Mouse (Mus musculus): Measurements from ENCODE around the gene Celf2. TPM values are rescaled to one million over a fixed set of nuclear protein-coding genes. Genes with fewer than 3 reads are reported as not detected.
A peak's percentile ranks its signal among the peaks of the same experiment; 100 is the strongest.

Celf2 gene
- polyA plus RNA-seq, 1 experiment from 2014 or later = 60.7 TPM

DNA sequence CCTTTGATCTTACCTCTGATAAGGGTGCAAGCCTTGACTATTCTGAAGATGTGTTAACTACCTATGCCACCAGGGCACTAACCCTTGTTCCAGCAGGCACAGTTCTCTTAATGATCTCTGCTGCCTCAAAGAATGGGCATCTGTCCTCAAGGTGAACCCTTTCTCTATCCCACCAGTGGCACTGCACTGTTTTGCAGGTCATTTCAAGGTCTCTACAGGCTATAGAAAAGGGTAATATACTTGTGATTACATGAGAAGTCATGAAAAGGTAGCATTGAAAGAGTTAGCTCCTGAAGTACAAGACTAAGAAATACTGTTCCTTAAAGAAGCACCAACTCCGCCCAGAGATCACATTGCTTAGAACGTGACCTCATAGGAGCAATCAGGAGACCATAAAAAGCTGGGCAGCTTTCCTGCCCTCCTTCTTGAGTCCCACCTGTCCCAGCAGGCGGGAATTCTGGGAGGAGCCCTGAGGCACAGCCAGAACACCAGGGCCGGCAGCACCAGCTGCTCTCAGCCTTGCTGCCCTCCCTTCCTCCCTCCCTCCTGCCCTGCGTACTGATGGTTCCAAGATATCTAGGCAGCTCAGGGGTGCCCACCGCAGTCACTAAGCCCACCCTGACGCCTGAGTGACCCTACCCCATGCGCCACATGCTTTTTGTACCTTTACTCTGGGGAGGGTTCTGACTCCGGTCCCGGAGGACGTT, 788.5 kb downstream of the Celf2 start:
- Histone ChIP-seq H3K36me3 (no peaks in the 10 kb centered on the region), H3K27me3 (no peaks in the 10 kb centered on the region), H3K27ac (peak overlapping the region; percentile 86), H3K4me2 (peak overlapping the region; percentile 80), H3K4me3 (peak overlapping the region; percentile 42), H3K9ac (peak overlapping the region; percentile 33; the same call in 1 of the 2 replicates), H3K4me1 (peaks cover 18% of the 10 kb centered on the region), H3K9me3 (no peaks in the 10 kb centered on the region)
- peak; percentile 70 for ATAC-seq (ENCODE audit: insufficient number of reproducible peaks, low FRiP score, low TSS enrichment, low read depth)
- WGBS = 11% methylated on average over 11 of the region's 11 CpGs

DNA sequence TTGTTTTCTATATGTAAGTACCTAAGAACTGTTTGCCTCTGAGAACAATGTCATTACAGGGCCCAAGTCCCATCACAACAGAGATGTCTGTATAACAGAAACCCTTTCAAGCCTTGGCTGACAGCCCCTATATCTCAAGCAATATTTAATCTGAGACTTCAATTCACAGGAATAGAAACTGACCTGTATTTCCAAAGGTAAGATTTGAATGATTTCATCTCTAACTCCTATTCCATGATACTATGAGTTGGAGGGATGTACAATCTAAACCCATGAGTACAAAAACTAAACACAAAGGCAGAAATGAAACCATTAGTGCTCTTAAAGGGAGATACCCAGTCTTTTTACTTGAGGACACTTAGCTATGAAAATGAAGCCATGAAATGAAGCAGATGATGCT, 790.5 kb downstream of the Celf2 start:
- no peak overlapping the region for H3K4me3 ChIP-seq
- no peaks in the 10 kb centered on the region for H3K27me3 ChIP-seq
- H3K9me3 ChIP-seq = no peaks in the 10 kb centered on the region
- H3K36me3 ChIP-seq = no peaks in the 10 kb centered on the region
- ATAC-seq (ENCODE audit: insufficient number of reproducible peaks, low FRiP score, low TSS enrichment, low read depth) = no peak
- peaks cover 17% of the 10 kb centered on the region for H3K4me1 ChIP-seq
- H3K9ac ChIP-seq = no peak overlapping the region
- H3K27ac ChIP-seq = no peak overlapping the region
- no peak overlapping the region for H3K4me2 ChIP-seq

DNA sequence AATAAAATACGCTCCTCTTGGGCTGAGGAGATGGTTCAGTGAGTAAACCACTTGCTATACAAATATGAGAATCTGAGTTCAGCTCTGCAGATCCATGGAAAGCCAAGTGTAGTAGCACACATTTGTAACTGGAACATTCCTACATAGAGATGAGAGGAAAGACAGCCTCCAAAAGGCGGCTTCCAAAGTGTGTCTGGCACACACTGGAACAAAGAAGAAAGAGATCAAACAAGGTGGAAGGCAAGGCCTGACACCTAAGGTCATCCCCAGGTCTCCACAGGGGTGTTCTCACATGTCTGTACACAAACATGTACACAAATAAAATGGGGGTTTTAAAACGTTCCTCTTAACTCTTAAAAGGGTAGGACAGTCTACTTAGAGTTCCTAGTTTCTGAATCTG, 791.4 kb downstream of the Celf2 start:
- H3K27me3 ChIP-seq = no peaks in the 10 kb centered on the region
- no peak overlapping the region for H3K4me2 ChIP-seq
- H3K36me3 ChIP-seq = no peaks in the 10 kb centered on the region
- no peak for ATAC-seq (ENCODE audit: insufficient number of reproducible peaks, low FRiP score, low TSS enrichment, low read depth)
- H3K4me3 ChIP-seq = no peak overlapping the region
- WGBS = 67% methylated on average over 3 of the region's 3 CpGs
- peaks cover 17% of the 10 kb centered on the region for H3K4me1 ChIP-seq
- H3K9me3 ChIP-seq = no peaks in the 10 kb centered on the region
- no peak overlapping the region for H3K27ac ChIP-seq
- H3K9ac ChIP-seq = no peak overlapping the region

DNA sequence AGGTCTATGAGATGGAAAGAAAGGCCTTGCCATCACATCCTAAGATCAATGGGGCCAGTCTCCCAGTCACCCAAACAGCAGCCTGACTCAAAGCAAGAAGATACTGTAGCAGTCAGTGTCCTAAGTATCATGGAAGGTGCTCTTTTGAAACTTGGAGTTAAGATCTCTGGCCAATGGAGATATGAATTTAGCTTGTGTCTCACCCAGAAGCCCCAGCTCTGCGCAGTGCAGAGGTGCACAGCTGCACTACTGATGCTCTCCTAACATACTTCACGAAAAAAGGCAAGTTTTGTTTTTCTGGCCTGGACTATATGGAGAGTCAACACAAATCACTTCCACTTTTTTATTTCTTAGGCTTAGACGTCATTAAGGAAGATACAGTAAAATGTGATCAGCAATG, 793.8 kb downstream of the Celf2 start:
- WGBS = 90% methylated on average over 3 of the region's 3 CpGs

DNA sequence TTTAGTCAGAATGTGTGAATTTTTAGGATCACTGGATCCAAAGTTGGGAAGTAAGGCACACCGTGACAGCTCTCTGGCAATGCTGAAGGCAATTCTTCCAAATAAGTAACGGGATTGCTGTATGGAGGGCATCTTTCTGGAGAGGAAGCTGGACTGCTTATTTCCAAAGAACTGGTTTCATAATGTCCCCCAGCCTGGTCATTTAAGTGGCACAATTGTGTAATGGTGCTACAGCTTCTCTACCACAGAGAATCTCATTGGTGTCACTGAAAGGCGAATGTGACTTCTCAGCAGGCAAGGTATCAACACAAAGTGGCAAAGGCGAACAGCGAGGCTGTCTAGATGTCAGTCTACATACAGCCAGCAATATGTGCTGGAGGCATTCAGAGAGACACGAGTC, 795.8 kb downstream of the Celf2 start:
- 88% methylated on average over 6 of the region's 6 CpGs for WGBS
- Histone ChIP-seq H3K4me2 (no peak overlapping the region), H3K27me3 (no peaks in the 10 kb centered on the region), H3K9me3 (no peaks in the 10 kb centered on the region), H3K9ac (no peak overlapping the region), H3K4me3 (no peak overlapping the region), H3K4me1 (no peaks in the 10 kb centered on the region), H3K27ac (no peak overlapping the region), H3K36me3 (no peaks in the 10 kb centered on the region)
- ATAC-seq (ENCODE audit: insufficient number of reproducible peaks, low FRiP score, low TSS enrichment, low read depth) = no peak

More for the DNA sequence above, 793.8 kb downstream of the Celf2 start:
- H3K4me3 ChIP-seq = no peak overlapping the region
- no peak overlapping the region for H3K9ac ChIP-seq
- 0 out of 2 replicates have a peak, but pooled peaks cover under 1% of the 10 kb centered on the region for H3K4me1 ChIP-seq
- H3K36me3 ChIP-seq = no peaks in the 10 kb centered on the region
- no peak for ATAC-seq (ENCODE audit: insufficient number of reproducible peaks, low FRiP score, low TSS enrichment, low read depth)
- H3K27me3 ChIP-seq = no peaks in the 10 kb centered on the region
- no peak overlapping the region for H3K4me2 ChIP-seq
- no peak overlapping the region for H3K27ac ChIP-seq
- H3K9me3 ChIP-seq = no peaks in the 10 kb centered on the region

DNA sequence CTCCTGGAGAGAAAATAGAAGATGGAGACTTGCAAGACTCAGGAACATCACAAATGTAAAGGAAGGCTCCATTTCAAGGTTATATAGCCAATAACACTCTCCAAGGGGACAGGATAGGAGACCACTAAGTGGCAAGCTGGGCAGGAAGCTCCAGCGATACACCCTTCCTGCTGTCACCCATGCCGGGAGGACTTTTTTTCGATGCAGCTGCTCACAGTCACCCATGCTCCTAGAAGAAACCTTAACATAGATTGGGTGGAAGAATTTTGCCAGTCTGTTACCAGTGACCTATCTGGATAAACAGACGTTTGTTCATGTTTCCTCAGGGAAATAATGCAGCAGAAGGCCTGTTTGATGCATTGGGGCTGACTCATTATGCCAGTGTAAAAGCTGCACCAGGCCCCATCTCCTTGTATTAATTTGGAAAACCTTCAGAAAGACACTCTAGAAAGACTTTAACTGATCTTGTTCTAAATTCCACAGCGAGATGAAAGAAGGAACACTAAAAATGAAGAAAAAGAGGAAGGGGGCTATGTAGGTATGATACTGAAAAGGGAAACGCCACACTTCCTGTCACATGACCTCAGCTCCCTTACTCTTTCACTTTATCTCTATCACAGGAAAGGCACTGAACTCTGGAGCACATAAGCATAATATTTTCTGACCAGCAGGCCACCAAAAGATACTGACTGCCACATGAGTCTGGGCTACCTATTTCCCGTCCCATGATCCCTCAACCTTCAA, 798.5 kb downstream of the Celf2 start:
- H3K9me3 ChIP-seq = no peaks in the 10 kb centered on the region
- H3K27me3 ChIP-seq = no peaks in the 10 kb centered on the region
- no peaks in the 10 kb centered on the region for H3K36me3 ChIP-seq
- H3K4me3 ChIP-seq = no peak overlapping the region
- H3K4me2 ChIP-seq = no peak overlapping the region
- H3K27ac ChIP-seq = no peak overlapping the region
- 87% methylated on average over 7 of the region's 7 CpGs for WGBS
- H3K4me1 ChIP-seq = peaks cover 5% of the 10 kb centered on the region; the same call in 1 of the 2 replicates
- no peak overlapping the region for H3K9ac ChIP-seq
- ATAC-seq (ENCODE audit: insufficient number of reproducible peaks, low FRiP score, low TSS enrichment, low read depth) = no peak

DNA sequence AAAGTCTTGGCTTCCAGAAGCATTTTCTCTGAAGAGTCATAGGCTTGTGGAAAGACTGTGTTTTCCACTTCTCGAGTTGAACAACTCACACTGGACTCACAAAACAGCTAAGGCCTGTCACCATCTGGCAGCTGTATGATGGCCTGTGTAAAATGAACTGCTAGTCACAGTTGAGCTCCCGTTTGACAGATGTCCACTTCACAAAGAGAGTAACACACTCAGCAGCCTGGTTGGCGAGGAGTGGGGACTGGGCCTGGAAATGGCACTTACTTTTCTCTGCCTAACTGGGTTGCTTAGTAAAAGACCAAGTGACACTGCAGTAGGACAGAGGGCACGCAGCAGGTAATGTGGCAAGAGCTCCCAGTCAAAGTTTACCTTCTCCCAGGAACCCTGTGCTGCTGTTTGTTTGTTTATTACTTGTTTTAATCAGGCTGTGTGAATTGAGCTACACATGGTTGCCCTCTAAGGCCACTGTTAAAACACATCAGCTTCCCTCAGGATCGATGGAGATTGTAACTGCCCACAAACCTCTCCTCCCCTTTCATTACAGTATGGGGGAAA, 801.3 kb downstream of the Celf2 start:
- Histone ChIP-seq H3K9me3 (no peaks in the 10 kb centered on the region), H3K4me3 (no peak overlapping the region), H3K4me1 (peaks cover 6% of the 10 kb centered on the region; the same call in 1 of the 2 replicates), H3K27ac (no peak overlapping the region), H3K9ac (no peak overlapping the region), H3K36me3 (no peaks in the 10 kb centered on the region), H3K4me2 (no peak overlapping the region), H3K27me3 (no peaks in the 10 kb centered on the region)
- whole genome bisulfite sequencing = 31% methylated on average over 5 of the region's 5 CpGs
- no peak for ATAC-seq (ENCODE audit: insufficient number of reproducible peaks, low FRiP score, low TSS enrichment, low read depth)

DNA sequence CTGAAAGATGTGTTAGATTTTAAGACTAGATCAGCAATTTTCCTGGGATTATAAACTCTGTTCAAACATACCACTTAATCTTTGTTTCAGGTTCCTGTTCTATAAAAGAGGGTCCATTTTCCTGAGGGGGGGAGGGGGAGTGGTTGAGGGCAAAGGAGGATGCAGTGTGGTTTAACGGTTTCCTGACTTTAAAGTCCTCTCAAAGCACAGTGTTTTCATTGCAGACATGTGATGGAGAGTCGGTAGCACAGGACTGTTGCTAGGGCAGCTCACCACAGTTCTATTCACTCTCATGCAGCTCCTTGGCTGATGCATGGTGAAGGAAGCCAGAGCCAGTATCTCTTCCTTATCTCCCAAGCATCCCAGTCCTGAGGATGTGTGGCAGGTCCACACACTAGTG, 802.1 kb downstream of the Celf2 start:
- Histone ChIP-seq H3K27ac (no peak overlapping the region), H3K27me3 (no peaks in the 10 kb centered on the region), H3K9ac (no peak overlapping the region), H3K4me1 (peaks cover 6% of the 10 kb centered on the region; the same call in 1 of the 2 replicates), H3K9me3 (no peaks in the 10 kb centered on the region), H3K36me3 (no peaks in the 10 kb centered on the region), H3K4me3 (no peak overlapping the region), H3K4me2 (no peak overlapping the region)
- whole genome bisulfite sequencing = 30% methylated on average over 2 of the region's 2 CpGs
- no peak for ATAC-seq (ENCODE audit: insufficient number of reproducible peaks, low FRiP score, low TSS enrichment, low read depth)

DNA sequence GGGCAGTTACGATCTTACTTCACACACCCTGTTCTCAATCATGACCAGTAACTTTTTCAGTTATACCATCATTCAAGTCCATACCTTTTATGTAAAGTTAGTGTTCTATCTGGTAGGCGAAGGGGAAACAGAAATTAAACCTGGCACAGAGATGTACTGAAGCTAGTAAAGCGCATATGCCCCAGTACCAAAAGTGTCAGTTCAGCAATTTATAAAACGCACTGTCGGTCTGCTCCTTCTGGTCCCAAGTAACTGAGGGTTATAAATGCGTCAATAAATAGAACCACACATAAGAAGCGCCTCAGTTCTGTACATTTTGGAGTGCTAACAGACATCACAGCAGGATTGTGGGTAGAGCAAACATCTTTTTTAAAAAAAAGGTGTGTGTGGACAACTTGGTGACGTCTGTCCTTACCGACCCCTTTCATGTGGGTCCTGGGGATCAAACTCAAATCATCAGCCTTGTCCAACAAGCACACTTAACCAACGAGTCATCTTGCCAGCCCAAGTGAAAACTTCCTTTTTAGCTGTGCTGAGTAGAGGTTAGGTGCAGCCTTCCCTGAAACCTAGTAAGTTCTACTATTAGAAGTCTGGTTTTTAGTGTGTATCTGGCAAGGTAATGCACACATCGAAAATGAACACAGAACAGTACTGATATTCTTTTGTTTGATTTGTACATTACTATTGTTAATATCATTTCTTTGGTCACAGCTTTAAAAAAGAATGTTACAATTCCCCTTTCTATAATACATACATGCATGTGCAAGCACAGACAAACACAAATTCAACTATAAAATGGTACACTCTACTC, 803.2 kb downstream of the Celf2 start:
- WGBS = 58% methylated on average over 11 of the region's 11 CpGs
- Histone ChIP-seq H3K9me3 (no peaks in the 10 kb centered on the region), H3K27me3 (no peaks in the 10 kb centered on the region), H3K27ac (no peak overlapping the region), H3K4me1 (peaks cover 6% of the 10 kb centered on the region; the same call in 1 of the 2 replicates), H3K9ac (no peak overlapping the region), H3K4me3 (no peak overlapping the region), H3K4me2 (no peak overlapping the region), H3K36me3 (no peaks in the 10 kb centered on the region)
- no peak for ATAC-seq (ENCODE audit: insufficient number of reproducible peaks, low FRiP score, low TSS enrichment, low read depth)

DNA sequence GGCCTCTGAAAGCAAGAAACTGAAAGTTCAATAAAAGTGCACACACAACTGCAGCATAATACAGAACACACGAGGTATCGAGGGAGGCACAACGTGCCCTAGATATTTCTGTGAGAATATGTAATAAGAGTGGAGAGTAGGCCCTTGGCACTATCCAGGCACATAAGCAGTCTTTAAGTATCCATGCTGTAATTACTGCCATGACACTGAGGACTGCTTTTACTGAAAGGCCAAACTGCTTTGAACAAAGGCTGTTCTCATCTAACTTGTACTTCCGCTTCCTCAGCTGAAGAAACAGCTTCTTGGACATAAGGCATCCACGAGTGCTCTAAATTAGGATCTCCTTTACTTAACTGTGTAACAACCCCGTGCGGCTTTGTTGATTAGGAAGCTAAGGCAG, 803.9 kb downstream of the Celf2 start:
- no peak overlapping the region for H3K4me3 ChIP-seq
- no peak for ATAC-seq (ENCODE audit: insufficient number of reproducible peaks, low FRiP score, low TSS enrichment, low read depth)
- no peaks in the 10 kb centered on the region for H3K9me3 ChIP-seq
- peaks cover 6% of the 10 kb centered on the region; the same call in 1 of the 2 replicates for H3K4me1 ChIP-seq
- H3K27me3 ChIP-seq = no peaks in the 10 kb centered on the region
- H3K4me2 ChIP-seq = no peak overlapping the region
- 54% methylated on average over 7 of the region's 7 CpGs for WGBS
- no peak overlapping the region for H3K9ac ChIP-seq
- no peak overlapping the region for H3K27ac ChIP-seq
- H3K36me3 ChIP-seq = no peaks in the 10 kb centered on the region

DNA sequence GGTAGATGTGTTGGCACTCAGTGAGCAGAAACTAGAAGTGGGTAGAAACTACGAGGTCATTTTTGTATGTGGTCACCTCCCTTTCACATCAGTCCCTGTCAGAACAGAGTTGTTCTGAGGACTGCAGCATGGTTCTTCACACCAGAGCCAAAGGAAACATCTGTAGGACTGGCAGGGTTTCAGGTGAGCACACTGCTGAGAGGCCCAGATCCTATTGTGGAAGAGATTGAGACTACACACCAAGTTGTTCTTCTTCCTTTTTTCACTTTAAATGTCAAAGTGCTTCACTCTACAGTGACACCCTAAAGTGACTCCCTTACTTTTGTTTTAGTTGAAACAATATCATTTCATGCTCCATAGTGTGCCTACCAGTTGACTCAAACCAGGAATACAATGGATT, 804.6 kb downstream of the Celf2 start:
- H3K27me3 ChIP-seq = no peaks in the 10 kb centered on the region
- no peak overlapping the region for H3K27ac ChIP-seq
- H3K4me2 ChIP-seq = no peak overlapping the region
- no peak overlapping the region for H3K9ac ChIP-seq
- H3K4me3 ChIP-seq = no peak overlapping the region
- H3K4me1 ChIP-seq = peaks cover 6% of the 10 kb centered on the region; the same call in 1 of the 2 replicates
- no peaks in the 10 kb centered on the region for H3K36me3 ChIP-seq
- no peaks in the 10 kb centered on the region for H3K9me3 ChIP-seq
- WGBS = 69% methylated on average over 1 of the region's 1 CpGs
- no peak for ATAC-seq (ENCODE audit: insufficient number of reproducible peaks, low FRiP score, low TSS enrichment, low read depth)
